Mouse (Mus musculus) granulocyte monocyte progenitor cell, adult 5-6 weeks (primary cell): ENCODE measurements around the gene Cfap126. TPM values are rescaled to one million over a fixed set of nuclear protein-coding genes. Genes with fewer than 3 reads are reported as not detected.
A peak's percentile ranks its signal among the peaks of the same experiment; 100 is the strongest.
"Not testable (repeated sequence)": the region's sequence is repeated elsewhere in the genome, so short reads cannot be mapped to it uniquely, and the experiment has no call there.

Source experiments
- ATAC-seq: replicated peaks from 2 replicates; pipeline ENCODE4 v1.8.0; 2016; ENCODE audit warnings: mild to moderate bottlenecking, moderate TSS enrichment, inconsistent platforms; ENCODE audit not compliant: poor library complexity, severe bottlenecking
- total RNA-seq, 2 experiments: library from RNA; stranded (forward) in 1 of 2; stranded (reverse) in 1 of 2; fragments of 200-712, 200-1000 nt in 1 of 2; fragments of >200 nt in 1 of 2; fragmentation: Nextera tagmentation in 1 of 2; gene quantifications; 2 replicates each; pipeline ENCODE4 v1.2.3; 2014 to 2017

The Cfap126 gene
- total RNA-seq (2014; fragmentation: Nextera tagmentation) (1.7 and 3.8 TPM in 2 replicates), total RNA-seq (2017) (0.47 and 1.5 TPM in 2 replicates)

GRCm38 (mm10) chr1:171113873-171114299 is at the start of gene Cfap126:
TSS of gene Cfap126 (plus strand) at chr1:171113918.
- ATAC-seq: peak; percentile 77

- peak; percentile 36 for ATAC-seq
These were observed 49.1 kb upstream of the Cfap126 start, which contains the start of gene Fcgr3 for GRCm38 (mm10) chr1:171064491-171065242. TSS of gene Fcgr3 (minus strand) at chr1:171064935.

- ATAC-seq: 0 out of 2 replicates have a peak, but pooled peaks have one; percentile 1
These were observed 48.5 kb upstream of the Cfap126 start for GRCm38 (mm10) chr1:171065243-171065587.

GRCm38 (mm10) chr1:171065768-171066167 is 48.0 kb upstream of the Cfap126 start:
- ATAC-seq: not testable (repeated sequence)

- peak; percentile 6; the same call in 1 of the 2 replicates for ATAC-seq
These were observed 47.1 kb upstream of the Cfap126 start for GRCm38 (mm10) chr1:171066583-171066982.

GRCm38 (mm10) chr1:171067928-171068327 is 45.8 kb upstream of the Cfap126 start:
- ATAC-seq: not testable (repeated sequence)

GRCm38 (mm10) chr1:171069508-171069907 is 44.2 kb upstream of the Cfap126 start:
- not testable (repeated sequence) for ATAC-seq

GRCm38 (mm10) chr1:171070879-171071278 is 42.8 kb upstream of the Cfap126 start:
- not testable (repeated sequence) for ATAC-seq

- peak; percentile 34 for ATAC-seq
These were observed 42.0 kb upstream of the Cfap126 start for GRCm38 (mm10) chr1:171071726-171072125.

GRCm38 (mm10) chr1:171072217-171072616 is 41.5 kb upstream of the Cfap126 start:
- peak; percentile 34 for ATAC-seq

- ATAC-seq: not testable (repeated sequence)
These were observed 39.4 kb upstream of the Cfap126 start for GRCm38 (mm10) chr1:171074283-171074682.

- ATAC-seq: not testable (repeated sequence)
These were observed 37.5 kb upstream of the Cfap126 start for GRCm38 (mm10) chr1:171076176-171076575.

GRCm38 (mm10) chr1:171077192-171077591 is 36.5 kb upstream of the Cfap126 start:
- not testable (repeated sequence) for ATAC-seq

GRCm38 (mm10) chr1:171077955-171078354 is 35.8 kb upstream of the Cfap126 start:
- peak; percentile 18 for ATAC-seq

GRCm38 (mm10) chr1:171078419-171078818 is 35.3 kb upstream of the Cfap126 start:
- not testable (repeated sequence) for ATAC-seq

GRCm38 (mm10) chr1:171079345-171079744 is 34.4 kb upstream of the Cfap126 start:
- peak; percentile 31 for ATAC-seq

- ATAC-seq: peak; percentile 29
These were observed 33.9 kb upstream of the Cfap126 start for GRCm38 (mm10) chr1:171079825-171080224.

- peak; percentile 5 for ATAC-seq
These were observed 32.0 kb upstream of the Cfap126 start for GRCm38 (mm10) chr1:171081512-171082231.

- no peak for ATAC-seq
These were observed 28.0 kb upstream of the Cfap126 start for GRCm38 (mm10) chr1:171085718-171086117.

- ATAC-seq: not testable (repeated sequence)
These were observed 25.4 kb upstream of the Cfap126 start for GRCm38 (mm10) chr1:171088237-171088869.

GRCm38 (mm10) chr1:171089891-171090290 is 23.8 kb upstream of the Cfap126 start:
- ATAC-seq: no peak
